Mouse (Mus musculus): ENCODE measurements around the gene Sirt3.

GRCm38 (mm10) chr7:140880865-140881515 is 1.1 kb downstream of the Sirt3 start:
- TF ChIP-seq CTCF (IDR thresholded peaks at IDR 0.05; ENCODE audit: low read depth) (no peak), EP300 (optimal IDR thresholded peaks at IDR 0.05) (no peak)

All from stomach, postnatal 0 days (tissue).